Mouse (Mus musculus): ENCODE data around the gene Gpr33.

- no peak for TF ChIP-seq CTCF (IDR thresholded peaks at IDR 0.05; ENCODE audit: borderline replicate concordance, extremely low read depth, insufficient read depth, insufficient read length)
- no peak for TF ChIP-seq POLR2A (IDR thresholded peaks at IDR 0.05; ENCODE audit: borderline replicate concordance, extremely low read depth, insufficient read depth, insufficient read length, poor library complexity, severe bottlenecking)
These were observed 51.3 kb downstream of the Gpr33 start for GRCm38 (mm10) chr12:51976531-51976930.

Data from brain, embryonic 14.5 days (tissue).